Mouse (Mus musculus) heart, postnatal 36 days (tissue): Measurements from ENCODE around the gene Vwa3a. TPM values are rescaled to one million over a fixed set of nuclear protein-coding genes. Genes with fewer than 3 reads are reported as not detected.
A peak's percentile ranks its signal among the peaks of the same experiment; 100 is the strongest.

Experiments used
- DNase-seq, 2 experiments: peaks; one replicate each; pipeline ENCODE4 v3.0.0; 2021 to 2022
- intact Hi-C: fragments of 180-260 bp; cut with DNase I; formaldehyde crosslinking; loops from one replicate; pipeline ENCODE4 v1.15.1; 2025
- total RNA-seq, 2 experiments: library from RNA; stranded (reverse); gene quantifications; 2 replicates each; pipeline ENCODE4 v1.2.3; 2021

The Vwa3a gene
- total RNA-seq, 2 experiments from 2014 or later, result 2.9 to 5.7 TPM

- intact Hi-C loops, result no loop called here
- no peak for DNase-seq
Measured at GRCm38 (mm10) chr7:120744606-120745005, 5.5 kb downstream of the Vwa3a start.

GRCm38 (mm10) chr7:120746029-120746428 lies 6.9 kb downstream of the Vwa3a start:
- intact Hi-C loops, result no loop called here
- peak in 1 of 2 experiments; percentile 49 for DNase-seq

DNA sequence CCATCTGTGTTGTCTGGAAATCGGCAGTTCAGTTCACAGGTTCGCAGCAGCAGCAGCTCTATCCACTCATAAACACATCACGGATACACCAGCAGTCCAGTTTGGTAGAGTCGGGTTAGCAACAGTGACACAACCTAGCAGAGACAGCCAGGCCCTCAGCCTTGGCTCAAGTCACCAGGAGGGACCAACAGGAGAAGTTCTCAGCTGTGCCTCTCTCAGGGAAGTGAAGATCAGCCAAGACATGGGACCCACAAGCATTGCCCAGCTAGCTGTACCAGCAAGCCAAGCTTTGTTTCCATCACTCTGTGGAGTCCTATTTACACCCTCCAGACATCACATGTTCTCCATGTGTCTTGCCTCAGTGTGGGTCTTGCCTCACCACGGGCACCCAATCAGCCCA lies 7.7 kb downstream of the Vwa3a start:
- intact Hi-C loops, result no loop called here
- no peak for DNase-seq

GRCm38 (mm10) chr7:120748478-120748877 lies 9.4 kb downstream of the Vwa3a start:
- no peak for DNase-seq
- intact Hi-C loops, result no loop called here

- intact Hi-C loops, result loop anchor here (10.0 kb wide), 1 partner anchor 163 kb away; the partner anchor contains the start of gene Polr3e
- no peak for DNase-seq
Measured at GRCm38 (mm10) chr7:120751330-120751729, 12.2 kb downstream of the Vwa3a start.

DNA sequence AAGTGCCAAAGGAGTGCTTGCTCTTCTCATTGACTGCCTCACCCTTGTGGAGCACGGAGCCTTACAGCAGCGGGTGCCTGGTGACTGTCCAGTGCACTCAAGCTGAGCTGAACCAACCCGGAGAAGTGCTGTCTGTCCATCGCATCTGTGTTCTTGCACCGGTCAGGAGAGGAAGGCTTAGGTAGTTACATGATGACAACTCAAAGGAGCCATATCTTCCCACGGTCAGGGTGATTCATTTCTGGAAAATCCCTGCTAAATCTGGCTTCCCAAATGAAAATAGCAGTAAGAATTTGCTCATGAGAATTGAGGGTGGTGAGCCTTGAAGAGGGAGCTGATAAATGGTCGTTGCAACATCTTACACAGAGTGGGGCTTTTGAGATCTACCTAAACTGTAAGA lies 12.8 kb downstream of the Vwa3a start:
- DNase-seq, result no peak
- intact Hi-C loops, result loop anchor here (2.0 to 10.0 kb wide), 3 partner anchors 23 to 163 kb away; partner anchors contain the start of gene Polr3e

DNA sequence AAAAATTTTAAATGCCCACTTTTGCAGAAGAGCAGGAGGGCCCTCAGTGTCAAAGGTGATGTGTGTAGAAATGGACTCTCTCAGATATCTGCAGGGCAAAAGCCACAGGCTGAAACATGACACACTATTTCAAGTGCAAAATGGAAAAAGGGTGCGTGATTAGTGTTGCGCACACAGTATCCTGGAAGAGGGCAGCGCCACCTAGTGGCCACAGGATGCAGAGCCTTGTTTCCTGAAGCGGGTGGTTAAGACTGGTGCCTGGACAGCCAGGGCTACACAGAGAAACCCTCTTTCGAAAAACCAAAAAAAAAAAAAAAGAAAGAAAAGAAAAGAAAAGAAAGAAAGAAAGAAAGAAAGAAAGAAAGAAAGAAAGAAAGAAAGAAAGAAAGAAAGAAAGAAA lies 15.6 kb downstream of the Vwa3a start:
- intact Hi-C loops, result loop anchor here (1.0 to 10.0 kb wide), 2 partner anchors 84 to 160 kb away; partner anchors contain the start of genes Pdzd9 and Polr3e
- peak; percentile 83 to 87 for DNase-seq

DNA sequence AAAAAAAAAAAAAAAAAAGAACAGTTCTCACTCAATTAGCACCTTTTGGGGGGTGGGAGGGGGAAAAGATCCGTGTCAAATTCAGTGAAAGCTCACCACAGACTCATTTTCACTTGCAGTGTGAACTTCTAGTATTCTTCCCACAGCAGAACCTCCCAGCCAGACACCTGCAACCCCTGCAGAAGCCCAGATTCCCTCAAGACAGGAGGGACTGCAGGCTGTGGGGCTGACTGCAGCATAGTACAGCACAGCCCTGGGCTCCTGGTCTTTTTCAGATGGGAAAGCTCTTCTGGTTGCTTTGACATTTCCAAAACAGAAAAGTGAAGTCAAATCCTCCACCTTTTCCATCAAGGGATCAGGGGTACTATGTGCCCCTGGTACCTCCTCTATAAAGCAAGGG lies 28.3 kb downstream of the Vwa3a start:
- intact Hi-C loops, result no loop called here
- no peak for DNase-seq

DNA sequence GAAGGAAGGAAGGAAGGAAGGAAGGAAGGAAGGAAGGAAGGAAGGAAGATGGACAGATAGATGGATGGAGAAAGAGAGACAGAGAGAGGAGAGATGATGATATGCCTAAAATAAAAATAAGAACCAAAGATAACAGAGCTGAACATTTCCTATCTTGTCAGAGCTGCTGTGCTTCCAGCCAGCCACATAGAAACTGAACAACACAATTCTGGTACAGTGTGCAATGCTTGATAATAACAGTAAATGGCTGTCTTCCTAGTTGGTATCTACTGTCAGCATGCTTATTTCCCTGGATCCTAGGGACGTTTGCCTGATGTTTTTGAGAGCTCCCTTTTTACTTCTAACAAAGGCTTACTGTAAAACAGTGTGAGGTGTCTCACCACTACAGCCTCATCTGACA lies 32.3 kb downstream of the Vwa3a start:
- no peak for DNase-seq
- intact Hi-C loops, result no loop called here

GRCm38 (mm10) chr7:120778012-120778411 lies 38.9 kb downstream of the Vwa3a start:
- no peak for DNase-seq
- intact Hi-C loops, result no loop called here

- intact Hi-C loops, result no loop called here
- DNase-seq, result no peak
Measured at GRCm38 (mm10) chr7:120795544-120795943, 56.4 kb downstream of the Vwa3a start.

GRCm38 (mm10) chr7:120796369-120796768 lies 57.3 kb downstream of the Vwa3a start:
- intact Hi-C loops, result no loop called here

GRCm38 (mm10) chr7:120803268-120803667 lies 64.2 kb downstream of the Vwa3a start:
- intact Hi-C loops, result no loop called here
- no peak for DNase-seq

More at GRCm38 (mm10) chr7:120796369-120796768, 57.3 kb downstream of the Vwa3a start:
- no peak for DNase-seq

- DNase-seq, result no peak
- intact Hi-C loops, result no loop called here
Measured at GRCm38 (mm10) chr7:120809705-120810104, 70.6 kb downstream of the Vwa3a start.

DNA sequence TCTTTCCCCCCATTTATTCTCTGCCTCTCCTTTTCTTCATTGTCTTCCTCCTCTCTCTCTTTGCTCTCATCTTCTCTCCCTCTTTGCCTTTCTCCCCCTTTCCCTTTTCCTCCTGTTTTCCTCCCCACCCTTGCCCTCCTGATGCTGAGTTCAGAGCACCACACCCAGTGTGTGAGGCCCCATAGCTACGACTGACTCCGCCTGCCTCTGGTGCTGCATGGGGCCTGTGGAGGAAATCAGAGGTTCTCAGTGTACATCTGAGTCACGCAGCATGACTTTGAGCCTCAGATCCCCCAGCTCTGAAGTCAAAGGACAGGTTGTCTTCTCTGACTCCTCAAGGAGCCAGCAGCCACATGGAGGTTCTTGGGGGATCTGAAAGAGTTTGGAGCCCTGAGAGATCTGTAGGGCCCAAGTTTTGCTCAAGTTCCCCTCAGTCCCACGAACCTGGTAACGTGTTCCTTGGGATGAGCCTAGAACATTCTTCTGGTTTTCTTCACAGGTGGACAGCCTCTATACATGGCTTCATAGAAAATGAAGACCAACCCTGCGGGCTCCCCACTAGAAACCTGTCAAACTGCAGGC lies 72.8 kb downstream of the Vwa3a start, which contains the start of gene Gm5737:
Gene Gm5737, plus strand, starts transcription at position 532 of the 582 bp plus-strand sequence.
- DNase-seq, result no peak

GRCm38 (mm10) chr7:120817552-120817951 lies 78.4 kb downstream of the Vwa3a start:
- no peak for DNase-seq
- intact Hi-C loops, result no loop called here

More for the DNA sequence above, 72.8 kb downstream of the Vwa3a start, which contains the start of gene Gm5737:
- intact Hi-C loops, result no loop called here

DNA sequence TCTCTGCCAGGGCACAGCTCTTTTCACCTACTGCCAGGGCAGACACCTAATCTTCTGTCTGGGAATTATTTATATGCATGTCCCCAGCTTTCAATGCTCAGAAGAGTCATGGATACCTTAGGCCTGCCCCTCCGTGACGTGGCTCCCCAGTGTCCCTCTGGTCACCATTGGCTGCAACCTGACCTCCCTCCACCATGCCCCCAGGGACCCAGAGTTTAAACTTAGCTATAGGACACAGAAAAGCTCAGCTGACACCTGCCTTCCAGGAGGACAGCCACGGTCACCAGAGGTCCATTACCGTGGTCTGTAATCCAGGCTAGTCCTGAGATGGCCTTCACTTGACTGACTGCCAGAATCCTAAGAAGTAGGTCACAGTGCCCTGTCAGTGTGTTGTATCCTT lies 80.3 kb downstream of the Vwa3a start:
- no peak for DNase-seq
- intact Hi-C loops, result no loop called here

DNA sequence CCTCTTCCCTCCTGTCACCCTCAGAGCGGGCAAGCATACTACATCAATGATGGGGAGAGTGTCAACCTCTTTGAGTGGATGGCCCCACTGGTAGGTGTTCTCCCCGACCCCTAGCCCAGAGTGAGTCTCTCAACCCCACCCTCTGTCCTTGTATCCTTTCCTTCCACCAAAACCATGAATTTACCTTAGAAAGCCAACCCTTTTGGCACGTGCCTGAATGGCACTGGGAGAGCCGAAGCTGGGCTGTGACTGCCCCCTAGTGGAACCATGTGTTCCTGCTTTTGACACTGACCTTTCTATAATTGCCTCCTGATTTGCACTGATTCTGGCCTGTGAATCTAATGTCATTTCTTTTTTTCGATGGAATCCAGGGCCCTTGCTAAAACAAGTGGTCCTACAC lies 84.1 kb downstream of the Vwa3a start:
- peak; percentile 71 to 72 for DNase-seq
- intact Hi-C loops, result loop anchor here (1.0 to 10.0 kb wide), 5 partner anchors 70 to 718 kb away; partner anchors contain the start of genes Pdzd9 and Tmem159

DNA sequence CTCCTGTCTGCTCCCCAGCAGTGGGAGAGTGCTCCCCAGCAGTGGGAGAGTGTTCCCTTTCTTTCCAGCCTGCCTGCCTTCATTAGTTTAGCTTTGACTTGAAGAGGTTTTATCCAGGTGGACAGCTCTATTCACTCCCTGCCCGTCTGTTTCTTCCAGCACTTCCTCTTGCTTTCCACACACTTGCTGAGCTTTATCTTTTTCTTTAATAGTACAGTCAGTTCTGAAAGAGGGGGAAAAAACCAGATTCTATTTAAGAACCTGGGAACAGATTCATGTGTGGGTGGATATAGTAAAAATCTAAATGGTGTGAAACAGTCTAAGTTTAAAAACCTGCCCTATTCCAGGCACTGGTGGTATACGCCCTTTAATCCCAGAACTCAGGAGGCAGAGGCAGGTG lies 86.0 kb downstream of the Vwa3a start:
- no peak for DNase-seq
- intact Hi-C loops, result loop anchor here (10.0 kb wide), 1 partner anchor 720 kb away; the partner anchor contains the start of gene Tmem159

- DNase-seq, result peak in 1 of 2 experiments; percentile 38
- intact Hi-C loops, result loop anchor here (10.0 kb wide), 1 partner anchor 722 kb away; the partner anchor contains the start of gene Tmem159
Measured at GRCm38 (mm10) chr7:120826408-120826807, 87.3 kb downstream of the Vwa3a start.

GRCm38 (mm10) chr7:120830431-120831381 lies 91.6 kb downstream of the Vwa3a start:
- DNase-seq, result peak; percentile 70 to 81
- intact Hi-C loops, result loop anchor here (10.0 kb wide), 1 partner anchor 234 kb away; no protein-coding TSS in a partner anchor
